Mouse (Mus musculus) bone marrow macrophage, adult 2 months (primary cell): ENCODE measurements around the gene Sox15. TPM values are rescaled to one million over a fixed set of nuclear protein-coding genes. Genes with fewer than 3 reads are reported as not detected.
"Not testable (repeated sequence)": the region's sequence is repeated elsewhere in the genome, so short reads cannot be mapped to it uniquely, and the experiment has no call there.

Experiments
- H3K27ac ChIP-seq: 2 replicates; pipeline ENCODE4 v1.5.1; 2012; ENCODE audit warnings: low read depth, low read length; ENCODE audit not compliant: insufficient read depth
- H3K4me1 ChIP-seq: 2 replicates; pipeline ENCODE4 v1.6.1; 2012; ENCODE audit warnings: low read length; ENCODE audit not compliant: control insufficient read depth, insufficient read depth
- H3K4me3 ChIP-seq: 2 replicates; pipeline ENCODE4 v1.5.1; 2012; ENCODE audit warnings: mild to moderate bottlenecking, low read length, moderate library complexity; ENCODE audit not compliant: insufficient read depth
- CTCF ChIP-seq: IDR thresholded peaks from 2 replicates; pipeline ENCODE4 v1.5.1; 2012; ENCODE audit warnings: low read depth, mild to moderate bottlenecking, low read length, moderate library complexity
- POLR2A ChIP-seq: IDR thresholded peaks from 2 replicates; pipeline ENCODE4 v1.6.1; 2012; ENCODE audit warnings: mild to moderate bottlenecking, low read depth, low read length, borderline replicate concordance
- polyA plus RNA-seq: library from polyadenylated mRNA; stranded (reverse); fragments of >200 nt; gene quantifications from 2 replicates; pipeline ENCODE4 v1.2.4, GENCODE M21; 2012; ENCODE audit not compliant: missing spikeins, insufficient read depth, insufficient read length

The Sox15 gene
- polyA plus RNA-seq, 1 experiment = not detected

DNA sequence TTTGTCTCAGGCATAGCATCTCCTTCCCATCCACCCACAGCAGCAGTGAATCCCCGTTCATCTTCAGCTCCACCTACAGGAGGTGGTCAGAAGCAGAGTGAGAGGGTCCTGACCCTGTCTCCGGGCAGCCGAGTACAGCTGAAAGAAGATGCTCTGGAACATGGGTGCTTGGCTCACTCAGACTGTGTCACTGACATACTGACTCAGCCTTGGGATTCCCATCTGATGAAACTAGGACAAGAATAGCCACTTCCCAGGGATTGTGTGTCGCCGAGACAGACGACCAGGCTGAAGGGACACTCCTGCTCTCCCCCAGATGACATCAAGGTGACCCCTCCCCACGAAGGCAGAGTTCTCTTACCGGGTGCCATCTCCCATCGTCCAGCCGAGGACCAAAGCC is 38.3 kb upstream of the Sox15 start:
- no peak for TF ChIP-seq CTCF
- peaks cover 3% of the 10 kb centered on the region for H3K4me1 ChIP-seq
- H3K4me3 ChIP-seq = no peak overlapping the region
- no peak overlapping the region for H3K27ac ChIP-seq

DNA sequence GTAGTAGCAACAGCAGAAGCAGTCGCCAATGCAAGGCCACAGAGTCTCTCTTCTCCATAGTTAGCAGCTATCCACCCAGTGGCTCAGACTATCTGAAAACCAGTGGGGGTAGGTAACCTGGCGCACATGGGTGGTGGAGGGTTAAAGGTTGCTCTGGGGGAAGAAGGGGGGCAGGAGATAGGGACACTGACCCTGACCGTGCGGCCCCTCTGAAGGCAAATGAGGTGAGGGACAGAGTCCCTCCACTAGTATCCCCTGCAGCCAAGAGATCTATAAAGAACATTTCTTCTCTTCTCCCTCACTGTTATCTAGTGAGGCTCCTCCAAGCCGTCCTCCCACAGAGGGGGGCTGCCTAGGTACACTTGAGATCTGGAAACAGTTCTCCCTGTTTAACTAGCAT is 37.3 kb upstream of the Sox15 start, which contains the start of gene Shbg:
Shbg (minus strand) TSS at position 101 of the 400 bp plus-strand sequence.
- TF ChIP-seq POLR2A (no peak), CTCF (no peak)
- Histone ChIP-seq H3K4me3 (no peak within 1 kb of the TSS), H3K4me1 (peaks cover 3% of the 10 kb centered on the region), H3K27ac (no peak within 1 kb of the TSS)

DNA sequence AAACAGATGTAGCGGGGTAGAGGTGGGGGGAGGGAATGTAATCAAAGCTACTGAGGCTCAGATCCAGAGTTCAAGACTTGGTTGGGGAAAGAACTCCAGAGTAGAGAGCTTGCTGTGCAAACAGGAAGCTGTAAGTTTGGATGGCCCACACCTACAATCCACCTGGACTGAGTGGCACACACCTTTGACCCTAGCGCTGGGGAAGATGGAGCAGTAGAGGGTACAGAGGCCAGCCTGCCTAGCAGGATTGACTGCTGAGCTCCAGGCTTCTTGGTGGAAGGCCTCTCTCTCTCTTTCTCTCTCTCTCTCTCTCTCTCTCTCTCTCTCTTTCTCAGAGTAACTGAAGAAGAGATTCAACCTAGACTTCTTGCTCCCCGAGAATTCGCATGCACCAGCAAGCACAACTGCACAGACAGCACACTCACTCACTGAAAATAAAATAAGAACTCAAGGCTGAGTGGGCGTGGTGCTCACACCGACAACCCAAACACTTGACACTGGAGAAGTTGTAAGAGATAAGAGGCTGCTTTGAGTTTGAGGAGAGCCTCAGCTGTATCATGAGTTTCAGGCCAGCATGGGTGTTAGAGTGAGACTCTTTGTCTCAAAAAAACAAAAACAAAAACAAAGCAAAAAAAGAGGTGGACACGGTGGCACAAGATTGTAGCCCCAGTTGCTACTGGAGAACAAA is 34.6 kb upstream of the Sox15 start:
- TF ChIP-seq POLR2A (no peak), CTCF (no peak)
- Histone ChIP-seq H3K4me1 (peaks cover 3% of the 10 kb centered on the region), H3K4me3 (no peak overlapping the region), H3K27ac (no peak overlapping the region)

DNA sequence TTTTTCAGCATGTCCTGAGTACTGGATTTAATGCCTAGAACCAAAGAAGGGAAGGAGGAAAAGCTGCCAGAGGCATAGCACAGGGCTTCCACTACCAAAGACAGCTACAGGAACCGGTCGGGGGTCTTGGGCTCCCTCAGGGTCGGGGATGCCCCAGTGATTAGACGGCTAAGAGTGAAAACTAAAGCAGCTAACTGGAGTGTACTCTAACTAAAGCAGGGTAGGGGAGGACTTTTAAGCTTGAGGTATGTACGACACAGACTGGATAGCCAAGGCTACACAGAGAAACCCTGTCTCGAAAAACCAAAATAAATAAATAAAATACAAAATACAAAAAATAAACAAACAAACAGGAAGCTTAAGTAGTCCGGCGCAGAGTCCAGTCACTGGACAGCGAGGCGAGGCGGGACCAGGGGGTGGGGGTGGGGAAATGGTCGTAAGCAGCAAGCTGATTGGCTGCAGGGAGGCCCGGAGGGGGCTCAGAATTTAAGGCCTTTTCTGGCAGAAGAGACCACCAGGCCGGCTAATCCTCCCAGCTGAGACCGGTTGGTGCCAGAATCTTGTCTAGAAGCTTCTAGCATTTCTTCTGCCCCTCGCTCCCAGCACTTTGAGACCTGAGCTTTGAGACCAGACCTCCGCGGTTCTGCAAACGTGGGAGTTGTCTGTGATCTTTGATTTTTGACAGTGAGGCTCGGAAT is 33.4 kb upstream of the Sox15 start, which contains the start of gene Sat2:
Sat2 (plus strand) TSS at position 454 of the 698 bp plus-strand sequence.
- H3K27ac ChIP-seq = no peak within 1 kb of the TSS
- TF ChIP-seq POLR2A (no peak), CTCF (no peak)
- H3K4me3 ChIP-seq = peak within 1 kb of the TSS; percentile 65
- H3K4me1 ChIP-seq = peaks cover 3% of the 10 kb centered on the region

DNA sequence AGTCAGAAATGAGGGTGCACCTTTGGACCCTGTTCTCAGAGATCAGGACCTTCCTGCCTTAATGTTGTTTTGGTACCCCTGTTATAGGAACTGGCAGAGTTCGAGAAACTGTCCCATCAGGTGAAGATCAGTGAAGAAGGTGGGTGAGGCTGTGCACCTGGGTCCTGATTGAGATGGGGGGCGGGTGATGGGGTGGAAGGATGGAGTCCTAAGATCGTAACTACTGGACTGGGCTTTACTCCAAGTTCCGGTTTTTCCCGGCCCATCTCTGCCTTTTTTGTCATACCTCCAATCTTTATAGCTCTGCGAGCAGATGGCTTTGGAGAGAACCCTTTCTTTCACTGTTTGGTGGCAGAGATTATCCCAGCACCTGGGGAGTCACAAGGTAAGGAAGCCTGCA is 32.7 kb upstream of the Sox15 start:
- TF ChIP-seq CTCF = no peak
- TF ChIP-seq POLR2A = no peak
- Histone ChIP-seq H3K4me3 (peak overlapping the region; percentile 65), H3K27ac (no peak overlapping the region), H3K4me1 (peaks cover 3% of the 10 kb centered on the region)

DNA sequence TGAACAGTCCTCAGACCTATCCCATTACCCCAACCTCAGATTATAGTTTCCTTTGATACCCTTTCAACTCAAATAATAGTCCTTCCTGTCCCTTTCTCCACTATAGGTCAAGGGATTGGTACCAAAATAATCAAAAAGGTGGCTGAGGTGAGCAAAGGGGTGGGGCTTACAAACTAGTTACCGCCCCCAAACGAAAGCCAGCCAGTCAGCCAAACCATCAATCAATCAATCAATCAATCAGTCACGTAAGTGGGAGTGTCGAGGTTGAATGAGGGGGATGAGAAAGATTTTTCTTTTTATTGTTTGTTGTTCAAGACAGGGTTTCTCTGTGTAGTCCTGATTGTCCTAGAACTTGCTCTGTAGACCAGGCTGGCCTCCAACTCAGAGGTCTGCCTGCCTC is 32.1 kb upstream of the Sox15 start:
- no peak overlapping the region for H3K4me3 ChIP-seq
- peaks cover 3% of the 10 kb centered on the region for H3K4me1 ChIP-seq
- no peak overlapping the region for H3K27ac ChIP-seq
- TF ChIP-seq CTCF (no peak), POLR2A (no peak)

DNA sequence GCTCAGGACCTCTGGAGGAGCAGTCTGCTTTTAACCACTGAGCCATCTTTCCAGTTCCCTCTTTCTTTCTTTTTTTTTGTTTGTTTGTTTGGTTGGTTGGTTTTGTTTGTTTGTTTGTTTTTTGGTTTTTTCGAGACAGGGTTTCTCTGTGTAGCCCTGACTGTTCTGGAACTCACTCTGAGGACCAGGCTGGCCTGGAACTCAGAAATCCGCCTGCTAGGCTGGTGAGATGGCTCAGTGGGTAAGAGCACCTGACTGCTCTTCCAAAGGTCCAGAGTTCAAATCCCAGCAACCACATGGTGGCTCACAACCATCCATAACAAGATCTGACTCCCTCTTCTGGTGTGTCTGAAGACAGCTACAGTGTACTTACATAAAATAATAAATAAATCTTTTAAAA is 30.8 kb upstream of the Sox15 start:
- H3K4me1 ChIP-seq, H3K4me3 ChIP-seq: not testable (repeated sequence)

DNA sequence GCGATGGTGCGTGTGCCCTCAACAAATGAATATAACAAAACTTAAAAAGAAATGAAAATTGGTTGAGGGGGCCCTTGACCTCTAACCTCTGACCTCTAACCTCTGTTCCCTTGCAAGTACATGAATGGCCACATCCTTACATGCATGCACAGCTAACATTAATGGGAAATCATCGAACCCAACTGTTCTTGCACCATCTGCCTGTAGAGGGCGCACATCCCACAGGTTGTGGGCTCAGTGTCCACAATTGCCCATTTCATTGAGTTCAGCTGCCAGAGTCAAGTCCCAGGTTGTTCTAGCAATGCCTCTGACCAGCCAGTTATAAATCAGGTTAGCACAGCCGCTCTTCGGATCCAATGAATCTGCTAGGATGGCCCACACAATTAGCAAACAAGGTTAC is 26.8 kb upstream of the Sox15 start:
- Histone ChIP-seq H3K27ac (no peak overlapping the region), H3K4me1 (peaks cover 11% of the 10 kb centered on the region), H3K4me3 (no peak overlapping the region)
- TF ChIP-seq POLR2A = no peak
- peak; percentile 93 for TF ChIP-seq CTCF

More for the DNA sequence above, 30.8 kb upstream of the Sox15 start:
- not testable (repeated sequence) for H3K27ac ChIP-seq

DNA sequence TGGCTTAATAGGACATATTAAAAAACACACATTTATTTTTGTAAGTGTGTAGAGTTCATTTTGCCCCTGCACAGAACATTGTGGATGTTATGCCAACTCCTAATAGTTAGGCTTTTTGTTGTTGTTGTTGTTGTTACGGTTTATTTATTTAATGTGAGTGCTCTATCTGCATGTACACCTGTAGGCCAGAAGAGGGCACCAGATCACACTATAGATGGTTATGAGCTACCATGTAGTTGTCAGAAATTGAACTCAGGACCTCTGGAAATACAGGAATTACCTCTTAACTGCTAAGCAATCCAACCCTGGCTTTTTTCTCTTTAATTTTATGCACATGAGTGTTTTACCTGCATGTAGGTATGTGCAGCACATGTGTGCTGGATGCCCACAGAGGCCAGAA is 25.3 kb upstream of the Sox15 start:
- H3K4me1 ChIP-seq = peaks cover 13% of the 10 kb centered on the region
- H3K27ac ChIP-seq = no peak overlapping the region
- H3K4me3 ChIP-seq = no peak overlapping the region
- TF ChIP-seq POLR2A (no peak), CTCF (no peak)

DNA sequence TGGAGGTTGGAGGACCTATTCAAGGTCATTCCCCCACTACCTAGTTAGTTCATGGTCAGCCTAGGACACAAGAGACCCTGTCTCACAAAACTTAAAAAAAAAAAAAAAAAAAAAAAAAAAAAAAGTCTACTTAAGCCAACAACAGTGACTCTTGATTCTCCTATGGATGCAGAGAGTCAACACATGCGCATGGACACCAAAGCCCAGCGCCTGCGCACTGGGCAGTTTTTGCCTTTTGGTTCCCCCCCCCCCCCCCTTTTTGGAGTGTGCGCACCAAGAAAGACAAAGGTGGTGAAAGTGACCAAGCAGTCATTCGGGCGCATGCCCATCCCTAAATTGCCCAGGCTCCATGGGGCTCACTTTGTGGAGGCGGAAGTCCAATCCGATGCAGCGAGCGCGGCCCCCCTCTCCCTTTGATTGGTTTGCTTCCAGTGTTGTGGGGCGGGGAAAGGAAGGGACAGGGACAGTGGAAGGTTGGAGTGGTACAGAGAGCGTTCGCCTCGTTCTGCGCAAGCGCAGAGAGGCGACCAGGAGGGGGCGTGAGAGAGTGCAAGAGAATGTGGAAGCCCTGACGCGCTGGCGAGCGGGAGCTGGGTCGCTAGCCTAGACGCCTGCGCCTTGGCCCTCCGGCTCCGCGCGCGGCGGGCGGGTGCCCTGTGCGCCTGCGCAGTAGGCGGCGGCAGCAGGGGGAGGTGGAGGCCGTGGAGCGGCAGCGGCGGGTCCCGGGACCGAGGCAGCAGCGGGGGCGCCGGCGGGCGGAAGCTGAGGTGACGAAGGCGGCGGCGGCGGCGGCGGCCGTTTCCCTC is 22.6 kb upstream of the Sox15 start, which contains the start of gene Fxr2:
Fxr2 (plus strand) TSS at position 707 of the 806 bp plus-strand sequence.
- peak within 1 kb of the TSS; percentile 67 for H3K27ac ChIP-seq
- peak within 1 kb of the TSS; percentile 74 for H3K4me3 ChIP-seq
- TF ChIP-seq CTCF (no peak), POLR2A (no peak)
- H3K4me1 ChIP-seq = peaks cover 16% of the 10 kb centered on the region
